Mouse (Mus musculus): ENCODE data around the gene D2hgdh. TPM values are rescaled to one million over a fixed set of nuclear protein-coding genes. Genes with fewer than 3 reads are reported as not detected.
"Not testable (repeated sequence)": the region's sequence is repeated elsewhere in the genome, so short reads cannot be mapped to it uniquely, and the experiment has no call there.

Gene D2hgdh
- polyA plus RNA-seq, 1 experiment from 2014 or later, result 16.5 TPM

DNA sequence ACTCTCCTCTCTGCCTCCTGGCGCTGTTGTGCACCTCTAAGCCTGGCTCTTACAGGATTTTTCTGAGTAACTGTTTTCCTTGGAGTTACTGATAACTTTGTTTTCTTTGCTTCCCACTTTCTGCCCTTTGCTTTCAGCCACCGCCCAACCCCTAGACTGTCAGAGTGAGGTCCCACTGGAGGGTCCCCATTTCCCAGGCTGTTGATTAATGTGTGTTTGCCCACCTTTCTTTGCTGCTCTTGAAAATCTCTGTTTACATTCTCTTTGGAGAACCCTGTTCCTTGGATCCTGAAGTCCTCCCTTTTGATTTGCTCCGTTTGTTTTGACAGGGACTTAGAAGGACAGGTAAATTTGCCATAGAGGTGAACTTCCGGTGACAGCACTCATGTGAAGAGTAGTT lies 15.8 kb upstream of the D2hgdh start:
- no peaks in the 10 kb centered on the region for H3K27me3 ChIP-seq
- no peak overlapping the region for H3K9ac ChIP-seq
- peaks cover 81% of the 10 kb centered on the region for H3K36me3 ChIP-seq
- no peak overlapping the region for H3K4me2 ChIP-seq
- no peak overlapping the region for H3K4me3 ChIP-seq (replicated peaks)
- 92% methylated on average over 4 of the region's 4 CpGs for WGBS
- H3K9me3 ChIP-seq (replicated peaks), result no peaks in the 10 kb centered on the region
- peaks cover 17% of the 10 kb centered on the region for H3K4me1 ChIP-seq
- no peak for ATAC-seq (replicated peaks; ENCODE audit: low FRiP score)
- no peak overlapping the region for H3K27ac ChIP-seq

DNA sequence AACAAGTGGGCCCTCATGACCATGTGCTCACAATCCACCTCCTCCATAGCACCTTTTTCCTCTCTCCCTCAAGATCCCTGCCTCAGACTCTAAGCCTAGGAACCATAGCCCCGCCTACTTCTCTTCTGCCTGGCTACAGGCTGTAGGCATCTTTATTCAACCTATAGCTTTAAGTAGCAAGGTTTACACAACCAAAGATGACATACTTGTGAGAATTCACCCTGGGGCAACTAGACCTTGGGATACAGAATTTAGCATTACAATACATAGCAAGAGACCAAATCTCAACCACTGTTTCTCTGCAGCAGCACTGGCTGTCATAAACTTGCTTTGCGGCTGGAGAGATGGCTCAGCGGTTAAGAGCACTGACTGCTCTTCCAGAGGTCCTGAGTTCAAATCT lies 14.7 kb upstream of the D2hgdh start:
- H3K9me3 ChIP-seq (replicated peaks), result no peaks in the 10 kb centered on the region
- H3K36me3 ChIP-seq, result peaks cover 92% of the 10 kb centered on the region
- no peak overlapping the region for H3K27ac ChIP-seq
- H3K27me3 ChIP-seq, result no peaks in the 10 kb centered on the region
- ATAC-seq (replicated peaks; ENCODE audit: low FRiP score), result no peak
- no peak overlapping the region for H3K4me3 ChIP-seq (replicated peaks)
- peaks cover 9% of the 10 kb centered on the region for H3K4me1 ChIP-seq
- H3K9ac ChIP-seq, result no peak overlapping the region
- 95% methylated on average over 3 of the region's 3 CpGs for WGBS
- no peak overlapping the region for H3K4me2 ChIP-seq

DNA sequence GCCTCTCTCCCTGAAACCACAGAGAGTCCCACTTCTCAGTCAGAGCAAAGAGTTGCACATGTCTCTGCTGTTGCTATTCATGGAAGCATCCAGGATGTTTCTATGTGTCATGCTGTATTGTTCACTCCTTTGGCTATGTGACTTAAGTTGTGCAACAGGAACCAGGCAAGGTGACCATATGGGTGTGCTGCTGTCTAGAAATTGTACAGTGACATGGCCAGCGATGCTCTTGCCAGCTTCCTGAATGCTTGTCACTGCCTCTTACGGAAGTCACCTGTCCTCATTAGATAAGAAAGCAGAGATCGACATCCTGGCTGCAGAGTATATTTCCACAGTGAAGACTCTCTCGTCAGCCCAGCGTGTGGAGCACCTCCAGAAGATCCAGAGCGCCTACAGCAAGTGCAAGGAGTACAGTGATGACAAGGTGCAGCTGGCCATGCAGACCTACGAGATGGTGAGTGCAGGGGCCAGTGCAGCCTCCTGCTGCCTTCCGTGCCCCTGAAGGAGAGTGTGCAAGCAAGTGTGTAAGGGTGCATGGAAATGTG lies 13.1 kb upstream of the D2hgdh start:
- no peak overlapping the region for H3K27ac ChIP-seq
- H3K4me1 ChIP-seq, result no peaks in the 10 kb centered on the region
- H3K4me2 ChIP-seq, result no peak overlapping the region
- H3K9me3 ChIP-seq (replicated peaks), result no peaks in the 10 kb centered on the region
- ATAC-seq (replicated peaks; ENCODE audit: low FRiP score), result no peak
- 86% methylated on average over 8 of the region's 8 CpGs for WGBS
- H3K27me3 ChIP-seq, result no peaks in the 10 kb centered on the region
- peaks cover 97% of the 10 kb centered on the region for H3K36me3 ChIP-seq
- no peak overlapping the region for H3K9ac ChIP-seq
- no peak overlapping the region for H3K4me3 ChIP-seq (replicated peaks)

DNA sequence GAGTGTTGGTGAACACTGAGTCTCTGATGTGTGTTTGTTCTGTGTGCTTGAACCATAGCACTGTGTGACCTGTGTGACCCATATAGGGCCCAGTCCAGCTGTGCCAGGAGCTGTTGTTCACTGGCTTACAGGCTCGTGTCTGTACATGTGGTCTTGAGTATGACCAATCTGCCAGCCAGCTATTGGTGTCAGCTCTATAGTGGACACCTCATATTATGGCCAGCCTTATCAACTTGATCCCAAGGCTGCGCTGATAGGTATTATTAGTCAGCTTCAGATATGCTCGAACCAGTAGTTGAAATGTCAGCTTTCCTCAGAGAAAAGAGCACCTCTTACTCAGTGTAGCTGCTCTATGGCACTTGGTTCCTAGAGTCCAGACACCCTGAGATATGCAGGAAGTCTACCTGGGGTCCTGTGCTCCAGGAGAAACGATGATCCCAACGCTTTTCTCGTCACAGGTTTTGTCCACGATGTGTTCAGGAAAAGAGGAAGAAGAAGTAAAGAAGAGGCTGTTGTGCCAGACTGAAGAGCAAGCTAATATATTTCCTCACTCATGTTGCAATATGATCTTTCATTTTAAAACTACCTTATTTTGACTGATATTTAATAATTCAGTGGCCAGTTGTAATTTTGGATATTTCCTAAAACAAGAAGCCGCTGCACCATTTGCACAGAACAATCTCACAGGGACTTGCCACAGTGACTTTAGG lies 6.7 kb upstream of the D2hgdh start:
- Histone ChIP-seq H3K9me3 (replicated peaks) (no peaks in the 10 kb centered on the region), H3K4me1 (no peaks in the 10 kb centered on the region), H3K9ac (no peak overlapping the region), H3K27ac (no peak overlapping the region), H3K4me2 (no peak overlapping the region), H3K4me3 (replicated peaks) (no peak overlapping the region), H3K36me3 (peaks cover 88% of the 10 kb centered on the region), H3K27me3 (no peaks in the 10 kb centered on the region)
- ATAC-seq (replicated peaks; ENCODE audit: low FRiP score), result no peak
- 96% methylated on average over 8 of the region's 8 CpGs for WGBS

- ATAC-seq (replicated peaks; ENCODE audit: low FRiP score), result no peak
- Histone ChIP-seq H3K9me3 (replicated peaks) (no peaks in the 10 kb centered on the region), H3K36me3 (peaks cover 80% of the 10 kb centered on the region), H3K4me2 (no peak overlapping the region), H3K4me1 (no peaks in the 10 kb centered on the region), H3K27ac (no peak overlapping the region), H3K4me3 (replicated peaks) (no peak overlapping the region), H3K27me3 (no peaks in the 10 kb centered on the region), H3K9ac (no peak overlapping the region)
- WGBS, result 89% methylated on average over 7 of the region's 7 CpGs
Measured at GRCm38 (mm10) chr1:93818722-93819121, 6.0 kb upstream of the D2hgdh start.

DNA sequence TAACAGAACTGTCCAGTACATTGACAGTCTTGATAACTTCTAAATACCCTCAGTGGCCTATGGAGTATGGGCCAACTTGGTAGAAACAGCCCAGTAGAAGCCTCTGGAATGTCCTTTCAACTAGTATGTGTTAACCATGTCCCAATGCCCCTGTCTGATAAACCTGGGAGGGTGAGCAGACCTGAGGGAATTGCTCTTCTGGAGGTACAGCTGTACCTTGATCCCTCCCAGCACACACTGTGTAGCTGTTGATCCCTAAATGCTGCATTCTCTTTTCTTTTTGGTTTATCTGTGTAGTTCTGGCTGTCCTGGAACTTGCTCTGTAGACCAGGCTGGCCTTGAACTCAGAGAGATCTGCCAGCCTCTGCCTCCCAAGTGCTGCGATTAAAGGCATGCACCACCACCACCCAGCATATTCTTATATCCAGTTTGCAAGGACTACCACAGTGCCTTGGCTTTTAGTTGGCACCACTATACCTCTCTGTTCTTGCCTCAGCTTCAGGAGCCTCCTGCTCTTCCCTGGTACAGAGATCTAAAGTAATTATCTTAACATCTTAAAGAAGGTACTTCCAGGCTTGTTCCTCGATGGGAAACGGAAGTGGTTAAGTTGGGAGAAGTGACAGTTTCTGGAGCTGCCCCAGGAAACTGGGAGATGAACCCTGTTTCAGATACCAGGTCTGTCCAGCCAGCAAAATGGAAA lies 763 bp upstream of the D2hgdh start:
- peaks cover 28% of the 10 kb centered on the region for H3K36me3 ChIP-seq
- no peaks in the 10 kb centered on the region for H3K9me3 ChIP-seq (replicated peaks)
- H3K27ac ChIP-seq, result peak overlapping the region; percentile 98; the same call in 1 of the 2 replicates
- H3K4me3 ChIP-seq (replicated peaks), result peak overlapping the region; percentile 63; the same call in 1 of the 2 replicates
- no peak for ATAC-seq (replicated peaks; ENCODE audit: low FRiP score)
- 0 out of 2 replicates have a peak overlapping the region, but pooled peaks have one; percentile 70 for H3K4me2 ChIP-seq
- no peak overlapping the region for H3K9ac ChIP-seq
- no peaks in the 10 kb centered on the region for H3K27me3 ChIP-seq
- 76% methylated on average over 3 of the region's 3 CpGs for whole genome bisulfite sequencing
- peaks cover 15% of the 10 kb centered on the region for H3K4me1 ChIP-seq

GRCm38 (mm10) chr1:93825105-93825674 lies 481 bp downstream of the D2hgdh start:
- Histone ChIP-seq H3K27me3 (no peaks in the 10 kb centered on the region), H3K9ac (peak overlapping the region; percentile 59), H3K27ac (peak overlapping the region; percentile 98), H3K4me1 (peaks cover 15% of the 10 kb centered on the region), H3K4me3 (replicated peaks) (peak overlapping the region; percentile 63), H3K4me2 (peak overlapping the region; percentile 70), H3K9me3 (replicated peaks) (no peaks in the 10 kb centered on the region), H3K36me3 (peaks cover 16% of the 10 kb centered on the region)
- WGBS, result 2% methylated on average over 30 of the region's 30 CpGs
- peak; percentile 97 for ATAC-seq (replicated peaks; ENCODE audit: low FRiP score)

DNA sequence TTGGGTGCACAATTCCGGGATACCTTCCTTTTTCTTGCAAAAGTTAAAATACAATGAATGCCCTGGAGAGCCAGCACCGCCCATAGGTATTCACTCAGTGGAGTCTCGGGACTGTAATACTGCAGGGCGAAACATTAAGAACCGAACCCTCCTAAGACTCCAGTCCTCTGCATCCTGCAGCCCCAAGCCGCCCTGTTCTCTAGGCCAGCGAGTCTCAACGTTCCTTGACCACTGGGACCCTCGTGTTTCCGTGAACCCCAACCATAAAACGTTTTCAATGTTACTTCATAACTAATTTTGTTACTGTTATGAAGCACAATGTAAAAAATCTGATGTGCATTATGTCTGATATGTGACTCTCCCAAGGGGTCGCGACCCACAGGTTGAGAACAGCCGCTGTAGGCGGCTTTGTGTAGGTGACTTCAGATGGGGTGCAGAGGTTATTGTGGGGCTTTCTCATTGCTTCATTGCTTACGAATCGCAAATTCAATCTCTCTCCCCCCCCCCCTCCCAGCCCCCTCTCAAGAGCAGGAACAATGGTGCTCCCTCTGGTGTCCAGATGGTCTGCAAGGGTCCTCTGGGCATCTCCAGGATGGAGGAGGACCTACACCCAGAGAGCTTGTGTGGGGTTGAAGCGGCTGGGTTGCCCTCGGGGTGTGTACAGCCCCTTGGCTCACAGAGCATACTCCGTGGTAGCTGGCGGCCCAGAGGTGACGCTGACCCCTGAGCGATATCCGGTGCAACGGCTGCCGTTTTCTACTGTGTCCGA lies 1.2 kb downstream of the D2hgdh start:
- peak overlapping the region; percentile 98 for H3K27ac ChIP-seq
- H3K9ac ChIP-seq, result peak overlapping the region; percentile 59
- peak; percentile 22; the same call in 1 of the 2 replicates for ATAC-seq (replicated peaks; ENCODE audit: low FRiP score)
- peaks cover 8% of the 10 kb centered on the region for H3K36me3 ChIP-seq
- WGBS, result 44% methylated on average over 27 of the region's 27 CpGs
- peak overlapping the region; percentile 70 for H3K4me2 ChIP-seq
- H3K27me3 ChIP-seq, result no peaks in the 10 kb centered on the region
- H3K9me3 ChIP-seq (replicated peaks), result no peaks in the 10 kb centered on the region
- H3K4me3 ChIP-seq (replicated peaks), result peak overlapping the region; percentile 63
- peaks cover 15% of the 10 kb centered on the region for H3K4me1 ChIP-seq

GRCm38 (mm10) chr1:93826540-93826835 lies 1.8 kb downstream of the D2hgdh start:
- Histone ChIP-seq H3K4me3 (replicated peaks) (peak overlapping the region; percentile 63), H3K27ac (no peak overlapping the region), H3K36me3 (peaks cover 3% of the 10 kb centered on the region), H3K4me1 (peaks cover 15% of the 10 kb centered on the region), H3K9ac (no peak overlapping the region), H3K4me2 (peak overlapping the region; percentile 70), H3K27me3 (no peaks in the 10 kb centered on the region), H3K9me3 (replicated peaks) (no peaks in the 10 kb centered on the region)
- ATAC-seq (replicated peaks; ENCODE audit: low FRiP score), result no peak
- 91% methylated on average over 9 of the region's 9 CpGs for WGBS

DNA sequence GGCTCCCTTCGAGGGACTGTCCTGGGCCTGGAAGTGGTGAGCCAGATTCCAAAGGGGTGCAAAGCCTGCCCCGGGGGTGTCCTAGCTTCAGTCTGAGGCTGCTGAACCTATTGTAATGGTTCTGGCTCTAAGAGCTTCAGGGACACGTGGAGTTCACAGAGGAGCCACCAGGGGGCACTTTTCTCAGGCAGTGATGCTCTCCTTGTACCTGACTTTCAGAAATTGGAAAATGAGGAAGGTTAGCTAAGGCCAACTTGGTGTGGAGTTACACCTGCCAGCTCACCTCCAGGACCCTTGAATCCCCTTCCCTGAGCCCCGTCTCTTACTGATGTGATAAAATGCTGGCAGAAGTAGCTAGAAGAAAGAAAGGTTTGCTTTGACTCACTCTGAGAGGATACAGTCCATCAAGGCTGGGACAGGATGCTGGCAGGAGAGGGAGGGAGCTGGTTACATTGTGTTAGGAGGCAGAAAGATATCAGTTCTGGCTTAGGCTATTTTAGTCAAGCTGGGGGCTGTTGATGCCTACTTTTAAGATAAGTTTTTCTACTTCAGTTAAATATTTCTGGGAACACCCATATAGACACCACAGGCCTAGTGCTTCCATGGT lies 8.1 kb downstream of the D2hgdh start:
- 51% methylated on average over 4 of the region's 4 CpGs for WGBS
- H3K27me3 ChIP-seq; ATAC-seq (replicated peaks; ENCODE audit: low FRiP score); H3K9ac ChIP-seq; H3K27ac ChIP-seq; H3K4me2 ChIP-seq; H3K4me1 ChIP-seq; H3K4me3 ChIP-seq (replicated peaks); H3K9me3 ChIP-seq (replicated peaks): not testable (repeated sequence)
- peaks cover 16% of the 10 kb centered on the region for H3K36me3 ChIP-seq

DNA sequence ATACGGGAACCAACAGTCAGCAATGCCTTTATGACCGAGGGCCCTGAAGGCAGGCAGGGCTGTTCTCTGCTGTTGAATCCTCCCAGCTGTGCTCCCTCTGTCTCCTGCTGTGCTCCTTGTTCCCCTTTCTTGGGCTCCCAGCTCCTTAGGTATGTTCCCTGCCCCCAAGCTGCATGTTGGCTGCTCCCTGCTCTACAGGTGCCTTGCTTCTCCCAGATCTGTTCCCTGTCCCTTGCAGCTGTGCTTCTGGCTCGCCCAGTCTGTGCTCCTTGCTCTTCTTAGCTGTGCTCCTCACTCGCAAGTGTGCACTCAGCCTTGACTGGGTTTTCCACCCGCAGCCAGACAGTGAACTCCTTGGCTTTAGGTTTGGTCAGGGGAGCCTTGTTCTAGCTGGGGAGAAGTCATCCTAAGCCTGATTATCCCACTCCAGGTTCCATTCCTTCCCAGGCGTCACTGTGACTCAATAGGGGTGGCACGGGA lies 10.0 kb downstream of the D2hgdh start:
- H3K4me3 ChIP-seq (replicated peaks), result no peak overlapping the region
- 87% methylated on average over 7 of the region's 7 CpGs for WGBS
- no peaks in the 10 kb centered on the region for H3K9me3 ChIP-seq (replicated peaks)
- no peak overlapping the region for H3K9ac ChIP-seq
- no peak overlapping the region for H3K4me2 ChIP-seq
- no peak overlapping the region for H3K27ac ChIP-seq
- peaks cover 19% of the 10 kb centered on the region for H3K36me3 ChIP-seq
- no peaks in the 10 kb centered on the region for H3K4me1 ChIP-seq
- H3K27me3 ChIP-seq, result no peaks in the 10 kb centered on the region
- ATAC-seq (replicated peaks; ENCODE audit: low FRiP score), result no peak

All from kidney, embryonic 15.5 days (tissue).